Mouse (Mus musculus): ENCODE data around the gene Nos2.
"Not testable (repeated sequence)": the region's sequence is repeated elsewhere in the genome, so short reads cannot be mapped to it uniquely, and the experiment has no call there.

The Nos2 gene

DNA sequence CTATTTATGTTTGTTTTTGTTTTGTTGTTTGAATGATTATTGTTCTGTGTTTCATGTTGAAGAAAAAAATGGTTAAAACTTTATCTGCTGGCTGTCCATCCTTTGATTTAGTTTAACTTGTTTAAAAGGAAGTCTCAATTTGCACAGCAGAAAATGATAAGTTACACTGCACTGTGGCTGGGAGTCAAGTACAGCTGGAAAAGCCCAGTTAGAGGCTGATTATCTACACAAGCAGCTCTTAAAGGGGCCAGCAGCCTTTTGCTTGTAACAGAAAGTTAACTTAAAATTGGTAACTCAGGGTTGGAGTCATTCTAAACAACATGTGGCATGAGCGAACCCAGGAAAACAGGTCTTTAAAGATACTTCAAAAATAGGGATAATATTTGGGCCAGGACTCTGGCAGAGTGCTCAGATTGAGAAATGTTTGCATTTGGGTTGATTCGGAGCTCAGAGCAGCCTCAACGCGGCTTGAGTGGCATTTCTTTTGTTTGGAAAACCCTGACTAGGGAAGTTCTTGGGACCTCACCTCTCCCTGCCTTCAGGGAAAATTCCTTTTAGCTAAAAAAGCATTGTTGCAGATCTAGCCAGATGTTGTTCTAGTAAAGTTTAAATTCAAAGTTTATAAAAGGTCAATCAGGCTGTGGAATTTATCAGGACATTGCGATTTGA is 70.4 kb downstream of the Nos2 start:
- DNase-seq = not testable (repeated sequence)

DNA sequence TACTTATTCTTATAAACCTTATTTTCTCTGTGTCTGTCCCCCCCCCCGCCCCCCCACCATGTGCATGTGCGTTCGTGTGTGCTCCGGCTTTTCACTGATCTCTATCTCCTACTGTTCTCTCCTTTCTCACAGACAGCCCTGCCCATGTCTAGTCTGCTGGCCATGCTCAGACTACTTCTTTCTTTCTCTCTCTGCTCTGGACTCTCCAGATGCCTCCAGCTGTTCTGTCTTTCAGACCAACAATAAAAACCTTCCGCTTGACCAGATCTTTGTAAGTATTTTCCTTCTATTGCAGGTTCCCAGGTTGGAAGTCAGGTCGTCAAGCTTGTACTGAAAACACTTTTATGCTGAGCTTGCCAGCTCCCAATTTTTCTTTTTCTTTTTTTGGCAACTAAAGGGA is 78.5 kb downstream of the Nos2 start:
- DNase-seq = no peak

DNA sequence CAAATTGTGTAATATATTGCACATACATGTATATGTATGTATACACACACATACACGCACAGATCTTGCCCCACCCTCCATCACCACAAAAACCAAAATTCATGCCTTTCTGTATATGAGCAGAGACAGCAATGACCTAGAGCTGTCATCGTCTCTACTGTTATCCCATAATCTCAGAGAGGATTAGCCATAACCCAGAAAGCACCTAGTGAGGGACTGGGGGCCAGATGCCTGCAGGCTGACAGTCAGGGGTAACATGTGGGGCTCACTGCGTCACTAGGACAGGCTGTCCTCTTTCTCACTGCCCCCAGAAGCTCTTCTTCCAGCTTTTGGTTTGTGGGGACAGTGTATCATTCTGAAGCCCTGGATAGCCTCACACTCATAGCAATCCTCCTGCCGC is 81.3 kb downstream of the Nos2 start:
- no peak for DNase-seq

DNA sequence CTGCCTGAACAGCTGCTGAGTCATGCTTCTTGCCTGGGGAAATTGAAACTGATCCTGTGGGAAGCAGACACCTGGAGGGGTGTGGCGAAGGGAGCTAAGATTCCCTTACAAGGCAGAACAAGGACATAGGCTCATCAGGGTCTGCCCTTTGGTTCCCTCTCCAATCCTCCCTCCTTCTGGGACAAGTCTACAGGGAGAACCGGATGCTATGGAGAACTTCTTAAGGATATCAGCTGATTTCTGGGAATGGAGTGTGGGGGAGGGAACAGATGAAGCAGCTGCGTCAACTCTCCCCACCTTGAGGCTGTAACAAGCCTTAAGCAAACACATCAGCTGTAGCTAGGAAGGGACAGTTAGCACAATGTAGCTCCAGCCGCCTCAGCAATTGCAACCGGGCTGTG is 82.0 kb downstream of the Nos2 start:
- DNase-seq = no peak

DNA sequence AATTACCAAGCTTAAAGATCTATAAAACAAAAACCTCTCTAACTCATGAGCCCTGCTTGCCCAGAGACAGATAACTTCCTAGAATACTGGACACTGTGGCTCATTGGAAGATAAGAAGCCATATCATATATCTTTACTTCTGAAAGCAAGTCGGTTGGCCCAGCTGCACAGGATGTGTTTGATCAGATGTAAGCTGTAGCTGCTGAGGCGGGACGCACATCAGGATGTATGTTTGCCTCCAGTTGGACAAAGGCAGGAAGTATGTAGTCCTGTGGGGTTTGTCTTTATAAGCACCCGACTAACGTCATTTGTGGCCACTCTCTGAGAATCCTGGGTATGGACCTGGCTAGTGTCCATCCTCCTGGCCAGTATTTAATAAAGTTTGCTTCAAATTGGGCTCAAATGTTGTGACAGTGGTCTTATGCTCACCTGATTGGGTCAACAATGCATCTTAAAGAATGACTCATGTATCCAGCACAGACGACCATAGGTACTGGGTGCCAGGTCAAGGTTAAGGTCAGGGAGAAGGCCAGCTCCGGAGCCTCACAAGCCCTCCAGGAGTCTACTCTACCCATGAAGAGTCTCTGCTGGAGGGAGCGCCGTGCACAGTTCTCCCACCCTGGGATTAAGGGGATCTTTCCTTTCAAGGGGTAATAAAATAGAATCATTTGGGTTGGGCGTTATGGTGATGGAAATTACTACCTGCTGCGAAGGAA is 82.6 kb downstream of the Nos2 start:
- no peak for DNase-seq

DNA sequence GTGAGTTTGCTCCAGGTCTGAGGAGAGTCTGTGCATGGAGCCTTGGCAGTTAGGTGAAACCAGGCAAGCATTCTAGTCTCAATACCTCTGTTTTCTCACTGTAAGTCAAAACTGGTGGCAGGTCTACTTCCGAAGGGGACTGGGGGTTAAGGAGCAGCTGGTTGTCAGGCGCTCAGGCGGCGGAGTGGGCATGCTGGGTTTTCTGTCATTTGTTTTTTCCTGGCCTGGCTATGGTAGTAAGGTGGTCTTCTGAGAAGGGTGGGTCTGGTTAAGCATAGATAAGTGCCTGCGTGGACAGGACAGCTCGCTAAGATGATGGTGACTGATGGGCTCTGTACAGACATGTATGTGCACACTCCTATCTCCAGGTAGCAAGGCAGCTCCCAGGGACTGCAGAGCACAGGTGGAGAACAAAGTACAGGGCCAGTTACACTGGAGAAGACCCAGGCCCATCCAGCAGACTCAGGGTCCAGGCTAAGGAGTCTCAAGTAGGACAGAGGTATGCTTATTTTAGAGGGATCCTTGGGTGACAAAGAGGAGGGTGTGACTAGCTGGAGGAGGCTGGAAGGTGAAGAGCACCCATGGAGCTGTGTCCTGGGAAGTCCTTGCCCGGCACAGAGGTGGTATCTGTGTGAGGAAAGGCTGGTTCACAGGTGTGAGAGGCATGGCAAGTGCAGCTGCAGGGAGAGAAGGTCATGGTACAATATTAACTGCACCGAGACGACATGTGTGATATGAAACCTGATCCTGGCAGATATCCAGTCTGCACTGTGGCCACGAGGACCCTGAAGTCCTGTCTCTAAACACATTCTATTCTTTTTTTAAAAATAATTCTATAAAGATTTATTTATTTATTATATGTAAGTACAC is 83.4 kb downstream of the Nos2 start:
- no peak for DNase-seq

- no peak for DNase-seq
Observed at GRCm38 (mm10) chr11:79005578-79006394, 85.2 kb downstream of the Nos2 start.

DNA sequence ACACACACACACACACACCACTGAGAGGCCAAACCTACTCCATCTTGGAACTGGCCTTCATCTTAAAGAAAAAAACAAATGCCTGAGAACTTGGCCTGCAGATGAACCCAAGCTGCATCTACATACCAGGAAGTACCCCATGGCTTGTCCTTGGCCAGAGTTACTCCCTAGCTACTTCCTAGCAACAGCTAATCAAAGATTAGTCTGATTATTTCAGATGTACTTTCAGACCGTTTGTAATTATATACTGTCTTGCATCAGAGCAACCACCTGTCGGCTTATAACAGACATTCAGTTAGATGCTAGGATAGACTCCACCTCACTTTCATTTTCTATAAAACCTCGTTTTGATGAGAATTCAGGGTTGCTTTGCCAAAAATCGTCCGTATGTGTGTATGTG is 85.8 kb downstream of the Nos2 start:
- no peak for DNase-seq

DNA sequence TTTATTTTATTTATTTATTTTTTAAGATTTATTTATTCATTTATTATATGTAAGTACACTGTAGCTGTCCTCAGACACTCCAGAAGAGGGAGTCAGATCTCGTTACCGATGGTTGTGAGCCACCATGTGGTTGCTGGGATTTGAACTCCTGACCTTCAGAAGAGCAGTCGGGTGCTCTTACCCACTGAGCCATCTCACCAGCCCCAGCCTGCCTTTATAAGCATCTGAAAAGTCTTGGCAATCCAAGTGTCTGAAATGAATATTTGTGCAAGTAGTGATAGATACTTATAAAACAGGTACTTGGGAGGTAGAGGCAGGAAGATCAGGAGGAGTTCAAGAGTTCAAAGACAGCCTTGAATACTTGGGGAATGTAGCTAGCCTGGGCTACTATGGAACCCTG is 86.8 kb downstream of the Nos2 start:
- DNase-seq = not testable (repeated sequence)

GRCm38 (mm10) chr11:79008007-79008775 is 87.6 kb downstream of the Nos2 start:
- no peak for DNase-seq

GRCm38 (mm10) chr11:79008891-79009290 is 88.3 kb downstream of the Nos2 start:
- no peak for DNase-seq

Measured in cerebellum, postnatal 10 days (tissue).